Mouse (Mus musculus) left cerebral cortex, postnatal 25 days (tissue): ENCODE results near the gene Sppl3. TPM values are rescaled to one million over a fixed set of nuclear protein-coding genes. Genes with fewer than 3 reads are reported as not detected.
A peak's percentile ranks its signal among the peaks of the same experiment; 100 is the strongest.

Experiments used
- DNase-seq, 2 experiments: peaks; one replicate each; pipeline ENCODE4 v3.0.0; 2022; ENCODE audit warnings: low spot score in 2 of 2, mixed read lengths in 1 of 2
- intact Hi-C: fragments of 180-260 bp; cut with DNase I; formaldehyde crosslinking; loops from one replicate; pipeline ENCODE4 v1.15.1; 2025
- total RNA-seq, 2 experiments: library from RNA; stranded (reverse); gene quantifications; 2 replicates each; pipeline ENCODE4 v1.2.3; 2021

Sppl3 gene
- total RNA-seq, 2 experiments from 2014 or later: 91.9 to 92.5 TPM

DNA sequence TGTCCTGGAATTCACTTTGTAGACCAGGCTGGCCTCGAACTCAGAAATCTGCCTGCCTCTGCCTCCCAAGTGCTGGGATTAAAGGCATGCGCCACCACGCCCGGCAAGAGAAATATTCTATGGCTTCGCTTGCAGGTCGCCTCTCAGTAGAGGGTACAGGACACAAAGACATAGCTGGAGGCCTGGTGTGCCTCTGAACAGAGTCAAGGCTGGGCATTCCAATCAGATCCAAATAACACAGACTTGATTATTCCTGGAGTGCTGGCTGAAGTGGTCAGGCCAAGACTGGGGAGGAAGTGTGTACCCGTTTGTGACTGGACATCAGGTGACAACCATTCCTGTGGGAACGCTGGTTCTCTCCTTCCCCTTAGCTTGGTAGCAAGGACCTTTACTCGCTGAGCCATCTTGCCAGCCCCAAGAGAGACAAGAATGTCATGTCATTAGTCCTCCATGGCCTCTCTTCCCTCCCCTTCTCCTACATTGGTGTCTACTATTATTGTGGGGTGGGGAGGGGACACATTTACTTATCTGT lies 131.3 kb downstream of the Sppl3 start:
- no peak for DNase-seq
- intact Hi-C loops: no loop called here

DNA sequence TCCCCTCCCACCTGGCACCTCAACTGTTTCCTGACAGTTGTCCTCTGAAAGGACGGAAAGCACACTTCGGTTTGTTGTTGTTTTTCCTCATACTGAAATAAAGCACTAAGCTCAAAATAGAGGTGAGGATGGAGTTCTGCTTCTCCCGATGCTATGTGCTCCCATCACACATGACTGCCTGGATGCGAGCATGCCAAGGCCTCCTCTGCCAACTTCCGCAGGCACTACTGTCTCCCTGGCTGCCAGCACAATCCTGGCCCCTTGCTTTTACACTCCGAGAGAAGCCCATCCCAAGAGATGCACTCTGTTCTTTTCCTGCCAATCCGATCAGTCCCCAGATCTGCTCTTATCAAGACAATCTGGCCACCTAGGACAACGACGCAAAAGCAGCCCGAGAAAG lies 132.6 kb downstream of the Sppl3 start:
- DNase-seq: peak; percentile 38 to 54
- intact Hi-C loops: no loop called here

DNA sequence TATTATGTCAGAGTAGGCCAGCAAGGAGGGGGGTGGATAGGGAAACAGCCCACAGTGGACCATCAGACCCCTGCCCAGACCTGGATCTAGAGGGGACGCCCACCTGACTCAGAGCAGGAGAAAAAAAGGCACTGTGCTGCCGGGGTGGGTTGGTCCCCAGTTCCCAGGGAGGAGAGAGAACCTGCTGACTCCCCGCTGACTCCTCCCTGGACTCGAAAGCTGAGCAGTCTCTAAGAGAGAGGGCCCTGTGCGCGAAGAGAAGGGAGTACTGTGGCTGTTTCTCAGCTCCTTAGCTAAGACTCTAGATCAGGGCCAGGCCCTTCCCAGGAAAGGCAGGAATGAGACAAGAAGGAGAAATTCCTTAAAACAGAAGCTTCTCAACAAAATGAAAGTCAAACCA lies 133.5 kb downstream of the Sppl3 start:
- no peak for DNase-seq

DNA sequence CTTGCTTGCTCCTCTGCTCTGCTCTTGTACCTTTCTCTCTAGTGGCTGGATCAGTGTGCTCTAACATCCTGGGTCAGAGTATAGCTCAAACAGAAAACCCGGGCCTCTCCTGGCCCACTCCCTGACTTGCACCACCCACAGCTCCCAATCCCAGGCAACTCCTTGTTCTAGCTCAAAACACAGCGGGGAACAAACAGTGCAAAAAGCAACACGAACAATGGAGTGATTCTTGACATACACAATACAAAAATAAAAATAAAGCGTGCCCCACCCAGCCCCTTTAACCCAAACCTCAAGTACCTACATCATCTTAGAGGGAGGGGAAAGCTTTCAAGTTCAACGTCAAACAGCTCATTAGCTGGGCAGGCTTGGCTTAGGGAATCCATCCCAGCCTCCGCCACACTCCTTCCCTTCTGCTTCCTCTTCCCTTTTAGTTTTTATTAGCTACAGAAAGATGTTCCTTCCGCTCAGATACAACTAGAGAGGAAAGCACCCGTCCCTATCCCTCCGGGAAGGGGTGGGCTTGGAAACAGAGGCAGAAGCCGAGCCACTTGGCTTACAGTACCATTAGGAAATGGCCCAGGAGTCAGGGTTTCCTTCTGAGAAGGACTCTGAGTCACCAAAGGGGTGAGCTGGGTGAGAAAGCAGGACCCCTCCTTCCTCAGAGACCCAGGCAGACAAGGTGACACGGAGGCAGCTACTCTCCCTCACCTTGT lies 134.5 kb downstream of the Sppl3 start:
- intact Hi-C loops: no loop called here
- no peak for DNase-seq

More for the DNA sequence above, 133.5 kb downstream of the Sppl3 start:
- intact Hi-C loops: no loop called here

DNA sequence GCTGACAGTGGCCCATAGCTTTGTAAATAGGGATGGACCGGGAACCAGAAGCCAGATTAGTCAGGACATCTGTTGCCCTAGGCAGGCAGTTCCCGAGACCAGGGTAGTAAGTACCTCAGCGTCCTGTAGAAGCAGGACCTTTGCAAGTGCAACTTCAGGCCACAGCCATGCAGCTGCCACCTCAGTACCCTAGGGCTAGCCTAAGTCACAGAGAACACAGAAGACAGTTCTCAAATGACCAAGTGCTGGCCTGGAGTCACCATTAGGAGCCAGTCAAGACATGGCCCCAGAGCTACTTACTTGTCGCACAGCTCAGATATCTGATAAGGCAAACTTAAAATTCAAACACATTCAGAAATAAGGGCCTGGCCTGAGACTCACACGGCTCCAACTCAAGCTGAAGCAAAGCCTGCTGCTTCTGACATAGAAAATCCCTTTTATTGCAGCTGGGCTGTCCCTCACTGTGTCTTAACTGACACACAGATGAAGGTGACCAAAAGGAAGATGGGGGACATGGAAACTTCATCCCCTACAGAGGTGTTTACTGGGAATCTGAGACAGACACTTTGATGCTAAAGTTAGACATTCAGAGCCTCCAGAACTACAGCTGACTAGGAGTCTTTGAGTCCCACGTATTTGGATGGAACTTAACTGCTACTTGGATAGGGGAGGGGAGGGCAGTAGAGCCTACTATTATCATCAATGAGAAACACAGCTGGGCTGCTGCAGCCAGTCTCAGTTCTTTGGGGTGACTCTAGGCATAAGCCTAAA lies 135.2 kb downstream of the Sppl3 start:
- no peak for DNase-seq
- intact Hi-C loops: no loop called here

DNA sequence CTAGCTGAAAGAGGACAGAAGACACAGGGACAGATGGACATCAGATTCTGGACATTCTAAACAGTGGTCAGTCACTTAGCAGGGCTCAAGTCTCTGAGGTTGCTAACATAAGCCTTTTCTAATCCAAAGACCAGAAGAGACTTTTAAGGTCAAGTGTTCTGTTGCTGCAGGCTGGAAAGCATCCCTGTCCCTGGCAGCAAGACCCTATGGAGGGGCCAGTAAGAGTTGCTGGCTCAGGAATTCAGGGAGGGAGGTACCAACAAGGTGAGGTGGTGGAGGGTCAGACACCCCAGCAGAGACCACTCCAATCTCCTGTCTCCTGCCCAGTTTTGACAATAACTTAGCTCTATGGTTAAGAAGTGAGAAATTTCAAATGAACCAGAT lies 135.8 kb downstream of the Sppl3 start:
- intact Hi-C loops: no loop called here
- no peak for DNase-seq

DNA sequence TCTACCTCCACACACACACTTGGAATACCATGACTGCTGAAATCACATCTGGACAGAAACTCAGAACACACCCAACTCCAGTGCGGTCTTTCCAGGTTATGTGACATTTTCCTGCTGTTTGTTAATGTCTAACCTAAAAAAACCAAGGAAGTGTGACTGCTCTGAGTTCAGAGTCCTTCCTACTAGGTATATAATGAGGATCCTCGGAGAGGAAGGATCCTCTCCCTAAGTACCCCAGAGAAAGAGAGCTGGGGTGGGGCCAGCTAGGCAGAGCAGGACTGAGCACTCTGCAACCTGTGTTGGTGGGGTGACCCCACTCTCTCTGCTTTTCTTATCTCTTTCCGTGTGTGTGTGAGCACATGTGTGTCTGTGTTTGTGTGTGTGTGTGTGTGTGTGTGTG lies 136.5 kb downstream of the Sppl3 start:
- intact Hi-C loops: no loop called here
- DNase-seq: no peak

DNA sequence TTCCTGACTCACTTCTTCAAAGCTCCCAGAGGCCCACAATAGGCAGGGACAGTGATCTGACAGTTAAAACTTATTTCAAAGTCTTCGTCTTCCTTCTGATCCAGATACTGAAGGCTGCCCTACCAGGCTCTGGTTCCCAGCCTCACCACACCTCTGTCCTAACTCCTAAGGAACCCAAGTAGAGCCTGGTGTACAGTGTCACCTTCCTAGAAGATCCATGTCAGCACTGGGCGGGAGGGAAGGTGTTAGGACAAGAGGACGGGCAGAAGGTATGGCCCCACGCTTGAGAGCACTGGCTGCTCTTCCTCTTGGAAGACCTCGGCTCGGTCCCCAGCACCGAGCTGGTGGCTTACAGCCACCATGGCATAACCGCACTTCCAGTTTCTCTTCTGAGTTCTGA lies 137.4 kb downstream of the Sppl3 start:
- no peak for DNase-seq
- intact Hi-C loops: no loop called here

Other genes starting within 250 kb of the Sppl3 start
- gene Ankrd13a, start 236.5 kb upstream of the Sppl3 start, total RNA-seq: 10 to 100 TPM; 30.6 to 34.9 TPM
- 10 to 100 TPM; 38.1 to 47.0 TPM for gene Git2, start 235.6 kb upstream of the Sppl3 start, total RNA-seq
- gene 1500011B03Rik, start 187.7 kb upstream of the Sppl3 start, total RNA-seq: 100 to 1,000 TPM; 162 to 177 TPM
- gene 4930519G04Rik, start 157.5 kb upstream of the Sppl3 start, total RNA-seq: not detected
- gene Gm9936, start 152.5 kb upstream of the Sppl3 start, total RNA-seq: under 1 TPM; 0.85 to 0.87 TPM
- 1 to 10 TPM; 1.1 to 2.6 TPM for gene Oasl2, start 114.2 kb upstream of the Sppl3 start, total RNA-seq
- gene Oasl1, start 87.9 kb upstream of the Sppl3 start, total RNA-seq: under 1 TPM in 1 of 2 experiments, not detected in 1; 0.50 TPM
- gene 2210016L21Rik, start 69.0 kb upstream of the Sppl3 start, total RNA-seq: 100 to 1,000 TPM; 201 to 203 TPM
- not detected for gene Hnf1a, start 40.0 kb upstream of the Sppl3 start, total RNA-seq
- gene Gm10401, start 87.2 kb downstream of the Sppl3 start, total RNA-seq: not detected
- 1 to 10 TPM; 6.8 TPM for gene Acads, start 108.2 kb downstream of the Sppl3 start, total RNA-seq
- 10 to 100 TPM; 27.1 to 28.8 TPM for gene Unc119b, start 123.8 kb downstream of the Sppl3 start, total RNA-seq
- gene Mlec, start 147.0 kb downstream of the Sppl3 start, total RNA-seq: 10 to 100 TPM; 86.2 to 87.5 TPM
- gene Cabp1, start 183.2 kb downstream of the Sppl3 start, total RNA-seq: 100 to 1,000 TPM; 295 to 302 TPM
- 100 to 1,000 TPM; 104 to 110 TPM for gene Pop5, start 224.7 kb downstream of the Sppl3 start, total RNA-seq